Mouse (Mus musculus) kidney, postnatal 14 days (tissue): ENCODE results near the gene Scin.
A peak's percentile ranks its signal among the peaks of the same experiment; 100 is the strongest.
"Not testable (repeated sequence)": the region's sequence is repeated elsewhere in the genome, so short reads cannot be mapped to it uniquely, and the experiment has no call there.

Experiments
- DNase-seq: peaks from one replicate; pipeline ENCODE4 v3.0.0; 2022; ENCODE audit warnings: mixed read lengths

The Scin gene

DNA sequence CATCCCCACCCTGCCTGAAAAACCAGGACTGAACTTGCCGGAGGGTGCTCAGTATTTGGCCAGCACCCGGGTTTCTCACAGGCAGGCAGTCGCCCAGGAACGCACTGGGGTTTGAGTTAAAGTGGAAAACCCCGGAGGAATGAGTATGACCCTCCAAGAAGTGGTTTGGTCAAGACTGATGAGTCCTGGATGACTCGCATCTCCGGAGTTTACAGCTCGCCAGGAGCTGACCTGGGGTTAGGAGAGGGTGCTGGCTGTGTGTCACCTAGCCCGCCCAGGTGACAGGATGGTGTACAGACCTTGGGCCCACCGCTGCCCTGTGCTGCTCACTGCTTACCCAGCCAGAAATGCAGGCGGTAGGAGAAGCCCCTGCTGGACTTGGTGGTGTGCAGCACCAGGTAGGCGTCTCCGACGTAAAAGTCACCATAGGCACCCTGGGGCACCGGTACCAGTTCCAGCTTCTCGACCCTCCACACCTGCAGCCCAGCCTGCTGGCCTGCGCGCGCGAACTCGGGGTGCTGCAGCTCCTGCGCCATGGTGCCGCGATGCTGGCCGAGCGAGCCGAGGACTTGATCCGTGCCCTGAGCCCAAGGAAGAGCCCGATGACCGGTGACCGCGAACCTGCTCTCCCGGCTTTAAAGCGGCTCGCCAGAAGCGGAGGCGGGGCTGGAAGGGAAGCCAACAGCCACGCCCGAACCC lies at the start of gene Scin:
TSS of gene Scin (minus strand) at position 656 of the 699 bp plus-strand sequence.
- peak; percentile 70 for DNase-seq

DNA sequence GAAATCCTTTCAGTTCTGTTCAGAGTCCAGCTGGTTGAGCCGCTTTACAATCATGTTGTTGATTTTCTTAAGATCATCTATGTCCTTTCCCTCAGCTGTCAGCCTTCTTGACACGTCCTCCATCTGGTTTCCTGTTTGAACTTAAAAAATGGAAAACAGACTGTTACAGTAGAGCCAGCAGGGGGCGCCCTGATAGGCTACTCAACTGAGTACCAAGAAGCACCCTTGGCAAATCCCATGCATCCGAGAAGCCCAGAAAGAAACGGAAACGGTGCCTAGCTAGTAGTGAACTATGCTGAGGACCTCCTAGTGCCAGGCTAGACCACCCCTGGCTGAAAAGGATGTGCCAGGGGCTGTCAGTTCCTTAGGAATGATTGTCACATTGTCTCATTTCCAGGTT lies 43.1 kb upstream of the Scin start:
- peak; percentile 13 for DNase-seq

DNA sequence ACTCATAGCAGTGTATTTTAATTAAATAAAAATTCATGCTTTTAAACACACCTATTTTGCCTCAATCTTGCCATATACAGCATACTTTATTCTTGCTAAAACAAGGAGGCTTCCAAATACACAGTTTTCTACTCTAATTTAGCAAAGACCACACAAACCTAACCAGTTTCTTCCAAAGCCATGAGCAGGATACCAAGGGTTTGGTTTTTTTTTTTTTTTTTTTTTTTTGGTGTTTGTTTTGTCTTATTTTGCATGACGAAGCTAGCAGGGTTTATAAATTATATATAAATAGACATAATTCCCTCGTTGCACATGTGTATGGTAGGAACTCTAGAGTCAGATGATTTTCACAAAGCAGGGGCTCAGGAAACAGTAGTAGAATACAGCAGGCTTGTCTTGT lies 42.1 kb upstream of the Scin start:
- no peak for DNase-seq

DNA sequence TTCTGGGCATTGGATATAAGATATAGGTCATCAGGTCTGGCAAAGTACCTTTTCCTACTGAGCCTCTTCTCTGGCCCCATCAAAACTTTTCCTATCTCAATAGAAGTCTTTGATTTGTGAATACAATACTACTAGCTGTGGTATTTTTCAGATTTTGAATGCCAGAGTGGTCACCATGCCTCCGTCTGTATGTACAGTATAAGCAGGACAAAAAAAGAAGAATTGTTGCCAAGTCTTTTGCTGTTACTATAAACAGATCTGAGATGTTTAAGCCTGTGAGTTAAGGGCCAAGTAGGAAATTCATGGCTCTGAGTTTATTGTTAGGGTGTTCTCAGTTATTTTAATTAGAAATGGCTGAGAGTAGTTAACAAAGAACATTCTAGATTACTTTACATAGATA lies 41.1 kb upstream of the Scin start:
- not testable (repeated sequence) for DNase-seq

DNA sequence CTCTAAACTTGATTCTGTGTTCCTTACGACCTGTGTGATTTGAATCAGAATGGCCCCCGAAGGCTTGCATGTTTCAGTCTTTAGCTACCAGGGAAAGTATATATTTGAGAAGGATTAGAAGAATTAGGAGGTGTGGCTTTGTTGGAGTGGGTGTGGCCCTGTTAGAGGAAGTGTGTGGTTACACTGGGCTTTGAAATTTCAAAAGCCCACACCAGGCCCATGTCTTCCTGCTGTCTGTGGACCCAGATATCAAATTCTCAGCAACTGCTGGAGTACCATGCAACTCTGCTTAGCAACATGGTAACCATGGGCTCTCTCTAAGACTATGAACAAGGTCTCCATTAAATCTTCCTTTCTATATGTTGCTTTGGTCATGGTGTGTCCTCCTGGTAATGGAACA lies 37.6 kb upstream of the Scin start:
- DNase-seq = no peak

DNA sequence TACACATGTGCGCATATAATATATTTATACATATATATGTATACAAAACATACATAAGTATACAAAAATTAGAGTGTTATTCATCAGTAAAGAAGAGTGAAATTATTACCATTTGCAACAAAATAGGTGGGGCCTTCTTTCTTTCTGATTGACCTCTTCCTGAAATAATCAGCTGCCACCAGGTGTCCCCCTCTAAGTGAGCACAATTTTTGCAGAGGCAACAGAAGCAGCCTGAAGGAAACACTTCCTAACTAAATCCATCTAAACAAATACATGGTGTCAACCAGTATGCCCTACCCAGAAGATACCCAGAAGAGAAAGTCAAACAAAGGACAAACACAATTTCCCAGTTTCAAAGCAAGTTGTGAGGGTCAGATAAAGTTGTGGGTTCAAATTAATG lies 35.6 kb upstream of the Scin start:
- DNase-seq = no peak

DNA sequence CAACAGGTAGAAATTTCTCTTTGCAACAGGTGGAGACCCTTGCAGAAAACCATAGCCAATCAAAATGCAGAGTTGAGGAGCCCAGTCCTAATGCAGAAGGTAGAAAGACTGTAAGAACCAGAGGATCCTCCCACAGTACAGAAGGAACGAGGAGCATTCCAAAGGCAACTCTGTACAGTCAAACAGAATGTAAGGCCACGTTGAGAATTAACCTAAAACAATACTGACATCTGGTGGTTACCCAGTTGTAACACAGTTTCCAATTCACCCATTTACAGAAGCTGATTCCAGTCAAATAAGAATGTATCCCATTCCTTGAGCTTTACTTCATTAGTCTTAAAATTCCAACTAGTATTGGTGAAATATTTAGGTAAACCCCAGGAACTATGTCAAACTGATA lies 30.6 kb upstream of the Scin start:
- peak; percentile 40 for DNase-seq

DNA sequence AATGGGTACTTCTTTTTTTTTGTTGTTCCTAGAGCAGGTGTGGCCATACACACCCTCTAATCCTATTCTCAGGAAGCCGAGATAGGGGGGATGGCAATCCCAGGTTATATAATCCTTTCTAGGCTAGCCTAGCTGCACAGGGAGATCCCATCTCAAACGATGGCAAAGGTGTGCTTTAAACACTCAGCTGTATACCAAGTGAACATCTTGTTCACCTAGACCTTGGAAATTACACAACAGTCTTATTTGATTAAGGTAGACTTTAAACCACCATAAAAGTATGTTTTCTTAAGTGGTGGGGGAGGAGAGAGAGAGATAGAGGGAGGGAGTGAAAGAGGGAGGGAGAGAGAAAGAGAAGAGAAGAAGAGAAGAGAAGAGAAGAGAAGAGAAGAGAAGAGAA lies 26.7 kb upstream of the Scin start:
- no peak for DNase-seq

DNA sequence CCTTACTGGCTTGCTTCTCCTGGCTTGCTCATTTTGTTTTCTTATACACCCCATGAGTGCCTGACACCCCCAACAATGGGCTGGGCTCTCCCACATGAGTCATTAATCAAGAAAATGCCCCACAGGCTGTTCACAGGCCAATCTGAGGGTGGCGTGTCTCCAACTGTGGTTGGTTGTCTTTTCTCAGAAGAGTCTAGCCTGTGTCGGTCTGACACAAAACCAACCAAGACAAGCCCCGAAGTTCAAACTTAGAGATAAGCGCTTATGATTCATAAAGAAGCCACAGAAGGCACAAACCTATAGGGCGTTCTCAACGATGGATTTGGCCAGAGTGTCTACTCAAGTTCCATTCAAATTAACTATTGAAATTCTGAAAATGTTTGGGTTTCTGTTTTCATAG lies 20.2 kb upstream of the Scin start:
- DNase-seq = no peak

DNA sequence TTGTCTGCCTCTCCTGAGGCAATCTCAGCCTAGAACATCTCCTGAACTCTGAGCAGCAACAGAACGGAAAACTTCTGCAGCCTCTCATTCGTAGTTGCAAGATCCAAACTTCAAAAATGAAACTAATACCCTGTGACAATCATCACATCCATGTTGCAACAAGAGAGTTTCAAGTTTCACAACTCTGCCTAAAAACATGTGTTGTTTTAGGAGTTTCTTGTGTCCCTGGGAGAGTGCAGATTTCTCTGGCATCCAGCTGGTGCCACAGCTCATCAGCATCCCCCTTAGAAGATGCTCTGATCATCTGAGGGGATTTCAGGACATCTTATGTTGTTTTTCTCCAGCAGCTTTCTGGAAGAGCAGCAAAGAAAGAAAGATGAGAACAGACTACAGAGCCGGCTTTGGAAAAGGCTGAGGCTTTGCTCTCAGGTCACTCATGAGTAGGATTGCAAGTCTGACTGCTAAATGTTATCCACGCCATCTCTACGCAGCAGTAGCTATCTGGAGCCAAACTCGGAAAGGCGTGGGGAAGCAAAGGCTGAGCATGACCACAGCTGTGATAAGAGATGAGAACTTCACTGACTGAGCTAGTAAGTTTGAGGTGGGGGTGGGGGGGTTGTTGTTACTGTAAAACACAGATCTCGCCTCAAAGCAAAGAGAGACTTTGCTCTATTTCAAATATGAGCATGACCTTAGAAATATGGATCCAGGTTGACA lies 18.5 kb upstream of the Scin start:
- no peak for DNase-seq

DNA sequence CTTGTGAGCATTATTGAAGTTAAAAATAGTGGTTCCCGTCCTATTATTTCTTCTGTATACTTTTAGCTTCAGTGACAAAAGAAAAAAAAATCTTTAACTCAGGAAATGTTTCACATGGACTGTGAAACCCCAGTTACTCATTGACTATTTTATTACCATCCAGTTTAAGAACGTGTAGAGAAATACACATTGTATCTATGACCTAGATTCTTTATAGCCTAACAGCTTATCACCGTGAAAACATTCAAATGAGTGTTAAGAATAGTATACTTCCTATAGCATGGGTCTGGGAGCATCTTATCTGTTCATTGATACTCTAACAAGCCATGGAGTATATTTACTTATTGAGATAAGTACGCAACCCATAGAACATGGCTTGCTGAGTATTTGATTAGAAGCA lies 13.3 kb upstream of the Scin start:
- no peak for DNase-seq

DNA sequence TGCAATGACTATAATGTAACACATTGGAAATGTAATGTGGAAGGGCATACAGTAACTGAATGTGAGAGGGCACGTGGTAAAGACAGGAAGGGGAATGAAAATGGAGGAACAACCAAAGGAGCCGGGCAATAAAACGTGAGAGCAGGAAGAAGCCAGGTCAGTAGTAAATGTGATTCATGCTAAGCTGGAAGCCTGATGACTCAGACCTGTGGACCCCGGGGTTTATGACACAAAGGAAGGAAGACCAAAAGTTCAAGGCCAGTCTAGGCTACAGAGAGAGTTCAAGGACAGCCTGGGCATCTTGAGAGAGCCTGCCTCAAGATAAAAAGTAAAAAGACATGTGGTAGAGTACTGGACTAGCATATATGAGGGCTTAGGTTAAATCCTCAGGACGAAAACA lies 12.5 kb upstream of the Scin start:
- DNase-seq = no peak

DNA sequence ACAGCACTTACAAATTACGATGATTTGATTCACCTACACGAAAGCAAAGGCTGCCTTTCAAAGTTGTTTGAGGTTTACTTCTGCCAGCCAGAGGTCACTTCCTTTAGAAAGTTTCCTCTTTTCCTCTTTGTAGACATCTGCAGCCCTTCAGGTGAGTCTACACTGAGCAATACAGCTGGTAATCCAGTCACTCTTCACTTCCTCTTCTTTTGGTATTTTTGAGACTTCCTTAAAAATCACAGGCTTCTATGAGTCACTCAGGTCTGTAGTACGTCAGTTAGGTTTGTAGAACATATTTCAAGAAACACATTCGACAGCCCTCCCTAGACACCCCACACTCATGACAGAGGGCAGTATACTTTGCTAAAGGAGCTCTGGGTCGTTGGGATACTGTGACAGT lies 6.7 kb upstream of the Scin start:
- no peak for DNase-seq

DNA sequence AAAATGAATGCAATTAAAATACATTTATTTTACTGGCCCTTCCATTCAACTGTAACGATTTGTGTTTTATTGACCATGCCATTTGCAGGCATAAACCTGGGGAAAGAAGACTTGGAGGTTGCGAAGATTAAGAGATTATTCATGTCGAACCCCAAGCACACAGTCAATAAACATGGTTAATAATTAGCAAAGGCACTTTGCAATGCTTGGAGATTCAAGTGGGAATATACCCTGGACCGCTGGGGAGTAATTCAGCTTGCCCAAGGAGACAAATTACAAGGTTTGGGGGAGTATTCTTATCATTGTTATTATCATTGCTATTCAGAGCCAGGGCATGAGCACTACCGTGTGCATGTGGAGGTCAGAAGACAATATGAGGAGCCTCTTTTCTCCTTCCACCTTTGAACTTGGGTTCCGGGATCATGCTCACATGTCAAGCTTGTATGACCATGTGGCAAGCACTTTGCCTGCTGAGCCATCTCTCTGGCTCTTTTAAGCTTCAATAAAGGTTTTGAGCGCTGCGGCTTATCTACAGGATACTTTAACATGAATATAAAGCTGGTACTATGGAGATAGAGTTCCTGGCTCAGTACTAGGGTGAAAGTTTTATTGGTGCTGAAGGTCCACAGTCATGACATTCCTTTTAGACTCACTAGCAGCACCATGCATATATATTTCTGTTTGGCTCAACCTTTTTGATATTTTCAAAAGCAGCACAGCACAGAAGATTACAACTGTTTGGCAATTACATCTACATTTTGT lies 5.6 kb upstream of the Scin start:
- no peak for DNase-seq

DNA sequence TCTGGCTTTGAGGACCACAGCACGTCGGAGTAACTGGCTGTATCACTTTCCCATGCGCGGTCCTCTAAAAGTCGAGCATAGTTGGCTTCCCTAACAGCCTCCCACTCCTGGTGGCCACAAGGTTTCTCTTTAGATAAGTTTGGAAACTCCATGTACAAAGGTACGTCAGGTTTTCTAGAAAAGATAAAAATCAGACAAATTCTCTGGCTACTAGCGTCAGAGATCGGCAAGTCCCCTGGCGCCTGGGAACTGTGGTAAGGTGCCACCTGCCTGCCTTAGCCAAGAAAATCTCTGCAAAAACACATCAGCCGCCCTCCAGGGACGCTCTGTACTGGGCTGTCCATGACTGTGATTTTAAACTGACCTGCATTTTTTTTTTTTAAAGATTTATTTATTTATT lies 501 bp upstream of the Scin start:
- no peak for DNase-seq

DNA sequence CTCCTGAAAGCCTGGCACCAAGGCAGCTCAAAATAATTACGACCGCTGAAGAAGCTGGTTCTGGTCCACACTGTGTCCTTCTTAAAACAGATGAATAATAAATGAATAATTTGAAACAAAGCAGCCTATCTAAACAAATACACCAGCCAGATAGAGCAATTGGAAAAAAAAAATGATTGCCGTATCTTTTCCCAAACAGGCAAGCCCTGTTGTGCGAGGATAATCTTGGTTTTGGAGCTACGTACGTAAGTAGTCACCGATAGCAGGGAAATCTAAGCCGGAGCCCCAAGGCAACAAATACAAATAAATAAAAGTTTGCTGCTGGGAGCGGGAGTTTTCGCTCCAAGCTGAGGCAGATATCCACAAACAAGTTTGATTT lies 845 bp downstream of the Scin start:
- no peak for DNase-seq

DNA sequence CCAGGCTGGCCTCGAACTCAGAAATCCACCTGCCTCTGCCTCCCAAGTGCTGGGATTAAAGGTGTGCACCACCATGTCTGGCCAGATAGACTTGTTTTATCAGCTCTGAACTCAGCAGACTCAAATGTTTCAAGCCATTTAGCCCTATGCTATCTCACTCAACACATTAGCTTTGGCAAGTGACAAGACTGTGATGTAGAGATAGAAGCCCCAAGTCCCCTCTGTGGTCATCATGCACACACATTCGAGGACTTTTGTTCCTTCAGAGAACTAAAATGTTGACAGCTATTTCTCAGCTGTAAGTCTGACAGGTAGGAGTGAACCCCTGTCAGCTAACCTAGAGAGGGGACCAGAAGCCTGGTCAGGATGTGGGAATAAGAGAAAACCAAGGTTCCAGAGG lies 15.2 kb downstream of the Scin start:
- DNase-seq = no peak

DNA sequence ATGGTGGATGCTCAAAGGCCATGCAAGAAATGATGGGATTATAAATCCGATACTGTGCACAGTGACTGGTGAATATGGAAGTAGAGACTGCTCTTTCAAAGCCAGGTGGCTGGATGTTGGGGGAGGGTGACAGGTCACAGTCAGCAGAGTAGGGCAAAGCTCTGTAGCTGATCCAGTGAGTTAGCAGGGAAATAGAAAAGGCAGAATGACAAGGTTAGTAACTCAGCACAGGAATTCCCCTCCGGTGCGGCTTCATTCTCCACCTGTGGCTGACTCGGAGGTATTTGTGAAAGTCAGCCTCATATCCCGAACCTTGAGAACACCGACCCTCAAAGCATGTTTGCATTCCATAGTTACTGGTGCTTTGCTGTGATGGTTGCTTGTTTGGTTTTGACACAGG lies 17.0 kb downstream of the Scin start:
- DNase-seq = peak; percentile 61

DNA sequence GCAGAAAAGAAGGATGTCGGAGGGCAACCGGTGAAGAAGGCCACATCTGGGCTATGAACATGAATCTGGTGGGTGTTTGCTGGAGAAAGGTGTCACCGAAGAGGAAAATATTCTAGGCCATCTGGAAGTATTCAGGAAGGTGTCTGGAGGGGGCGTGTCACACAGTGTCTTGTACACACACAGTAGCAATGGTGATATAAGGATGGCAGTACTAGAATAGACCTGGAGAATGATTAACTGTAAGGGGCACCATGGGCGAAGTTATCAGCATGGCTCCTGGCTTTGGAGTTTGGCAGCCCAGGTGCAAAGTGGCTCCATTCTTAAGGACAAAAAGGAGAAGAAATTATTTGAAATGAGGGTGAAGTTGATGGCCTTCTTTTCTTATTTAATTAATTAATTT lies 17.8 kb downstream of the Scin start:
- DNase-seq = no peak

DNA sequence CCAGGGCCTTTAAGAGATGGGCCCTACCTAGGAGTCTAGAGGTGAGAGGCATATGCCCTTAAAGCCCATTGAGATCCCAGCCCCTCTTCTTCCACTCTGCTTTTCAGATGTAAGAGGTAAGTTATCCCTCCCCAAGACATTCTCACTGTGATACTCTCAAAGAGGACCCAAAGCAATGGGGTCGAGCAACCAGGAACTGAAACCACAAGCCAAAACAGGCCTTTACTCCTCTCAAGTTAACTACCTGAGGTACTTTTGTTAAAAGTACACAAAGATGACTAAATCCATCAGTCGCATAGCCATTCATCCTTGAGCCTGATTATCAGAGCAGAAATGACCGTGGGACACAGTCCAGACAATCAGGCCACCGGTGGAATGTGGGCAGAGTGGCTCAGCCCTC lies 19.1 kb downstream of the Scin start:
- no peak for DNase-seq

DNA sequence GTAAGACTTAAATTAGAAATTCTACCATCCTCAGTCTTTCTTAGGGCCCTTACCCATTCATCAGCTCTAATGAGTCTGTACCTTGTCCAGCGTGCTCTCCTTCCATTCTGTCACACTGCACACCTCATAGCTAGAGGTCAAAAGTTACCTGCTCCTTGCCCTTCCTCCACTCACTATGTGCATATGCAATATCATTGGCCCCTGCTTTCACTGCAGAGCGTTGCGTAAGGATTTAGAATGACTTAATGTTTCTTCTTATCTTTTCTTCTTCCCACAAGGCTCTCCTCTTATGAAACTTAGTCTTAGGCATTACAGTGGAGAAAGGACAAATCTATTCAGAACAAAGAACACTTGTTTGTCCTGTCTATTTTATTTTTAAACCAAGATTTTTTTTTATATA lies 20.0 kb downstream of the Scin start:
- DNase-seq = no peak

DNA sequence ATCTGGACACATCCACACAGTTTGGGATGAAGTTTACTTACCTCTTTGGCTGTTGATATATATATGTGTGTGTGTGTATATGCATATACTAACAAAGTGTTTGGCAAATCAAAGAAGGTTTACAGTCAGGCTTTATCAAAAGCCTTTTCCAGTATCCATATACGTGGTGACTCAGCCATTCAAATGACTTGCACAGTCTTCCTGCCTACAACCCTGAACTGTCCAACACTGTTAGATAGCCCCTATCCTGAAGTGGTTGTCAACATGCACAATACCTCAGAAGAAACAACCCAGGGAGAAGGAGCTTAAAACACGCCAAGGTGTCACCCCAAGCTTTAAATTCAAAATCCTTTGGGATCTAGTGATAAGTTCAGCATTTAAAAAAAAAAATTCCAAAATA lies 20.4 kb downstream of the Scin start:
- no peak for DNase-seq

DNA sequence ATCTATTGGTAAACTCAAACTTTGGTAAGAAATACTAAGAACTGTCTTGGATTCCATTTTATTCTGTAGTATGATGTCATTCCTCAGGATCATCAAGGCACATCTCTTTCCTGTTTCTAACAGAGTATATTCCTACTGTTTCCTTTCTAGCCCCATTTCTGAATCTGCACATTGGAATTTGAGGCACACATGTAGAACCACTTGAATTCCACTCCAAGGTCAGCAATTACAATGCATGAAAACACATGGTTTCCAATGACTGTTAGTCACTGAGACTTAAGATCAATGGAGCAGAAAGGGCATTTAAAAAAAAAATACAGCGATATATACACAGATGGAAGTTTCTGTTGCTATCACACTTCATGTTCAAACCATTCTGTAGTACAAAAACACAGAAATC lies 24.8 kb downstream of the Scin start:
- DNase-seq = no peak

DNA sequence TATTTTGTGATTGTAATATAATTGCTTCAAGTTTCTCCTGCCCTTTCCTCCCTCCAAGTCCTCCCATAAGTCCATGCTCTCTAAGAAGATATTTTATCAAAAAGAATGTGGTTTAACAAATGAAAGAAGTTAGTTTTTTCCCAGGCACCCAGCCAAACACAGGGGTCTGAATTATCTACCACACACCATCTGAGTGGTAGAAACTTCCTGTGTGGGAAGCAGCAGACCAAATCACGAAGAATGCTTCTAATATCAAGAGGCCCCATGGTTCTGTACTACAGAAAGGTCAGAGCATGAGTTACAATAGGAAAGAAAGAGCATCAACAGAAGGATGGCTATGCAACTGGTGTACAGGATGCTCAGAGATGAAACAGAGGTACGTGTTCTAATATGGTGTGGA lies 25.9 kb downstream of the Scin start:
- no peak for DNase-seq
